Comparison of ENCODE assay signal across 23 mouse cellular contexts in genomic region chr5:35605355-35605754, GRCm38 (mm10). TPM values are rescaled to one million over a fixed set of nuclear protein-coding genes. Genes with fewer than 3 reads are reported as not detected.
DNase-seq lines count a peak whose midpoint lies in the region; ATAC-seq and TF ChIP-seq lines count a peak whose summit lies in the region.
"Had no signal": no experiment of that assay in that cellular context is flagged by ENCODE, and none has a peak within 500 bp of the region (broad histone marks: within the 10 kb centered on the region; RNA-seq: fewer than 3 reads in every experiment).

No protein-coding gene starts in this region.

- TF ChIP-seq EP300 in MEL (IDR thresholded peaks at IDR 0.05; ENCODE audit: low read depth in 1 of 2, low read length in 2 of 2), result no peak
- TF ChIP-seq EP300 in lung, postnatal 0 days (IDR thresholded peaks at IDR 0.05), result no peak

- no peaks in the 10 kb centered on the region for H3K9me3 ChIP-seq in MEL (replicated peaks; ENCODE audit: insufficient read depth, low read length)
- H3K9me3 ChIP-seq in lung, postnatal 0 days (ENCODE audit: low read length), result no peaks in the 10 kb centered on the region
- H3K9me3 ChIP-seq: embryonic facial prominence, embryonic 10.5 days; embryonic facial prominence, embryonic 12.5 days; forebrain, embryonic 13.5 days; forebrain, embryonic 15.5 days; G1E had no signal

- H3K9ac ChIP-seq in MEL (ENCODE audit: control insufficient read depth, low read depth, low read length, poor library complexity, severe bottlenecking), result no peak overlapping the region
- no peak overlapping the region for H3K9ac ChIP-seq in lung, postnatal 0 days (replicated peaks; ENCODE audit: low read depth)
- H3K9ac ChIP-seq: embryonic facial prominence, embryonic 12.5 days; forebrain, embryonic 13.5 days; forebrain, embryonic 15.5 days; forebrain, postnatal 0 days had no signal

- H3K4me3 ChIP-seq in C2C12 (ENCODE audit: insufficient read depth, poor library complexity, severe bottlenecking), result no peak overlapping the region
- no peak overlapping the region for H3K4me3 ChIP-seq in MEL (ENCODE audit: control insufficient read depth in 1 of 2, insufficient read depth in 1 of 2, low read depth in 2 of 2, low read length in 2 of 2)
- no peak overlapping the region for H3K4me3 ChIP-seq in myocyte
- no peak overlapping the region for H3K4me3 ChIP-seq in lung, postnatal 0 days (ENCODE audit: low read depth, low read length)
- H3K4me3 ChIP-seq: embryonic facial prominence, embryonic 10.5 days; embryonic facial prominence, embryonic 12.5 days; forebrain, embryonic 13.5 days; forebrain, embryonic 15.5 days had no signal

- H3K79me3 ChIP-seq in C2C12 (ENCODE audit: low read depth), result no peaks in the 10 kb centered on the region

- H3K27ac ChIP-seq in MEL (ENCODE audit: control insufficient read depth, low read depth, low read length), result no peak overlapping the region
- H3K27ac ChIP-seq in lung, postnatal 0 days (ENCODE audit: low read length), result no peak overlapping the region
- H3K27ac ChIP-seq: embryonic facial prominence, embryonic 10.5 days; embryonic facial prominence, embryonic 12.5 days; forebrain, embryonic 13.5 days; forebrain, embryonic 15.5 days had no signal

- no peak for TF ChIP-seq CTCF in C2C12 (IDR thresholded peaks at IDR 0.05; ENCODE audit: control insufficient read depth, insufficient read depth, insufficient read length)
- TF ChIP-seq CTCF in MEL (IDR thresholded peaks at IDR 0.05 in 2 of 3, conservative IDR thresholded peaks at IDR 0.05 in 1 of 3; ENCODE audit: control insufficient read depth in 1 of 3, insufficient read depth in 1 of 3, low read depth in 2 of 3, low read length in 3 of 3, poor library complexity in 1 of 3, severe bottlenecking in 1 of 3), result no peak
- no peak for TF ChIP-seq CTCF in lung, postnatal 0 days (IDR thresholded peaks at IDR 0.05)

- ATAC-seq in lung, postnatal 0 days, result no peak
- ATAC-seq: activated CD4-positive, CD25-positive, alpha-beta regulatory T cell, adult 4 months; forebrain, embryonic 13.5 days; forebrain, embryonic 15.5 days; forebrain, postnatal 0 days; Patski had no signal

- 73% methylated on average over 7 of the region's 7 CpGs for WGBS in lung, postnatal 0 days

- no peak overlapping the region for H3K4me2 ChIP-seq in myocyte (ENCODE audit: low read depth)
- H3K4me2 ChIP-seq in lung, postnatal 0 days (replicated peaks; ENCODE audit: low read depth, low read length), result no peak overlapping the region
- H3K4me2 ChIP-seq: embryonic facial prominence, embryonic 12.5 days; forebrain, embryonic 13.5 days; forebrain, embryonic 15.5 days had no signal

- no peak overlapping the region for H3ac ChIP-seq in C2C12 (ENCODE audit: control insufficient read depth, insufficient read length, low read depth)
- no peak overlapping the region for H3ac ChIP-seq in myocyte (ENCODE audit: control insufficient read depth, insufficient read length)

- TF ChIP-seq RAD21 in MEL (IDR thresholded peaks at IDR 0.05; ENCODE audit: low read depth, low read length), result no peak

- TF ChIP-seq POLR2A in MEL (IDR thresholded peaks at IDR 0.05; ENCODE audit: control insufficient read depth in 1 of 2, insufficient read depth in 1 of 2, low read depth in 1 of 2, low read length in 2 of 2, poor library complexity in 1 of 2) (no peak), myocyte (IDR thresholded peaks at IDR 0.05; ENCODE audit: insufficient read length, low read depth) (no peak)

- no peaks in the 10 kb centered on the region for H3K36me3 ChIP-seq in C2C12 (ENCODE audit: control insufficient read depth, insufficient read depth)
- H3K36me3 ChIP-seq in MEL (ENCODE audit: control insufficient read depth in 1 of 2, insufficient read depth in 2 of 2, low read length in 2 of 2), result no peaks in the 10 kb centered on the region
- H3K36me3 ChIP-seq in myocyte (ENCODE audit: control insufficient read depth, insufficient read depth), result peaks cover 6% of the 10 kb centered on the region
- peaks cover 14% of the 10 kb centered on the region; the same call in 1 of the 2 replicates for H3K36me3 ChIP-seq in lung, postnatal 0 days (ENCODE audit: insufficient read depth, low read length)

- H3K79me2 ChIP-seq in C2C12 (ENCODE audit: control insufficient read depth, insufficient read depth) (no peaks in the 10 kb centered on the region), MEL (ENCODE audit: control insufficient read depth, insufficient read depth, low read length, poor library complexity) (no peaks in the 10 kb centered on the region), myocyte (ENCODE audit: control insufficient read depth, insufficient read depth) (no peaks in the 10 kb centered on the region)

- H3K27me3 ChIP-seq in C2C12 (ENCODE audit: control insufficient read depth, insufficient read depth, insufficient read length) (no peaks in the 10 kb centered on the region), MEL (ENCODE audit: control insufficient read depth in 1 of 2, insufficient read depth in 2 of 2, low read length in 2 of 2) (no peaks in the 10 kb centered on the region), myocyte (ENCODE audit: control insufficient read depth, insufficient read depth, insufficient read length) (no peaks in the 10 kb centered on the region)
- H3K27me3 ChIP-seq in lung, postnatal 0 days (replicated peaks; ENCODE audit: insufficient read depth, low read length), result no peaks in the 10 kb centered on the region
- H3K27me3 ChIP-seq: embryonic facial prominence, embryonic 12.5 days; forebrain, embryonic 13.5 days; forebrain, embryonic 15.5 days; Patski had no signal

- H3K4me1 ChIP-seq in MEL (ENCODE audit: control insufficient read depth in 1 of 2, insufficient read depth in 2 of 2, low read length in 2 of 2), result no peaks in the 10 kb centered on the region
- H3K4me1 ChIP-seq in lung, postnatal 0 days (ENCODE audit: insufficient read depth, low read depth, low read length), result no peaks in the 10 kb centered on the region

- DNase-seq in MEL (ENCODE audit: low read depth, low spot score), result no peak
- no peak for DNase-seq in urinary bladder, adult 18-20 months (ENCODE audit: low spot score in 2 of 2)
- no peak for DNase-seq in thymus, postnatal 14 days
- DNase-seq in lung, postnatal 0 days (ENCODE audit: low spot score), result no peak
- DNase-seq: adrenal gland, adult 8-10 months; adrenal gland, postnatal 14 days; adrenal gland, postnatal 36 days; B cell, adult 2 months; cerebellum, adult 11-12 months; cerebellum, adult 2 months; cerebellum, adult 9-10 months; cerebellum, postnatal 10 days; cerebellum, postnatal 25 days; forebrain, postnatal 0 days had no signal

TF ChIP-seq in C2C12, 6 proteins besides CTCF, POLR2A, EP300 and RAD21:
- TF ChIP-seq USF1 (IDR thresholded peaks at IDR 0.05; ENCODE audit: low read depth) (peak; percentile 73), FOSL1 (IDR thresholded peaks at IDR 0.05; ENCODE audit: insufficient read depth, low read length, poor library complexity, severe bottlenecking) (no peak), MYOD1 (IDR thresholded peaks at IDR 0.05; ENCODE audit: control insufficient read depth, insufficient read length, low read depth) (no peak)

TF ChIP-seq in MEL, 35 proteins besides CTCF, POLR2A, EP300 and RAD21:
- no peak for TF ChIP-seq MYB (IDR thresholded peaks at IDR 0.05; ENCODE audit: low read depth, low read length)
- TF ChIP-seq USF1 (IDR thresholded peaks at IDR 0.05; ENCODE audit: low read depth, low read length), result peak; percentile 22; the same call in 1 of the 2 replicates

TF ChIP-seq in myocyte, 11 proteins besides CTCF, POLR2A, EP300 and RAD21:
- TF ChIP-seq MAX (IDR thresholded peaks at IDR 0.05; ENCODE audit: low read depth), result no peak
- TF ChIP-seq USF1 (IDR thresholded peaks at IDR 0.05; ENCODE audit: low read depth), result peak; percentile 64

RNA-seq across cellular contexts. Expression of gene Acox3, which starts 22.5 kb away (rescaled TPM):
- polyA plus RNA-seq in C2C12 (2012; fragmentation: generic; extraction: Trizol) (8.6 TPM), MEL (2012; ENCODE audit: insufficient read depth in 1 of 2, insufficient read length in 2 of 2, low read depth in 1 of 2, low replicate concordance in 2 of 2, missing spikeins in 1 of 2) (10 to 100 TPM in 1 of 2 experiments, not detected in 1; 11.4 TPM), myocyte (2012; fragmentation: generic; extraction: Trizol) (20.8 TPM)
- total RNA-seq in MEL (2012; rRNA removed), result 3.9 and 6.5 TPM in 2 replicates
- polyA plus RNA-seq in lung, postnatal 0 days (2015; fragmentation: Nextera tagmentation; extraction: Ambion mirVana), result 15.0 and 15.9 TPM in 2 replicates

RNA-seq across cellular contexts. Expression of gene Trmt44, which starts 30.5 kb away (rescaled TPM):
- polyA plus RNA-seq in C2C12 (2012; fragmentation: generic; extraction: Trizol) (6.8 TPM), MEL (2012; ENCODE audit: insufficient read depth in 1 of 2, insufficient read length in 2 of 2, low read depth in 1 of 2, low replicate concordance in 2 of 2, missing spikeins in 1 of 2) (10 to 100 TPM in 1 of 2 experiments, not detected in 1; 14.3 TPM), myocyte (2012; fragmentation: generic; extraction: Trizol) (5.1 TPM)
- total RNA-seq in MEL (2012; rRNA removed), result 13.1 and 16.6 TPM in 2 replicates
- 3.4 and 4.4 TPM in 2 replicates for polyA plus RNA-seq in lung, postnatal 0 days (2015; fragmentation: Nextera tagmentation; extraction: Ambion mirVana)
